Mouse (Mus musculus): ENCODE data around the gene Btg1.

Gene Btg1

GRCm38 (mm10) chr10:96632271-96633144, 15.7 kb downstream of the Btg1 start:
- no peak for DNase-seq

DNA sequence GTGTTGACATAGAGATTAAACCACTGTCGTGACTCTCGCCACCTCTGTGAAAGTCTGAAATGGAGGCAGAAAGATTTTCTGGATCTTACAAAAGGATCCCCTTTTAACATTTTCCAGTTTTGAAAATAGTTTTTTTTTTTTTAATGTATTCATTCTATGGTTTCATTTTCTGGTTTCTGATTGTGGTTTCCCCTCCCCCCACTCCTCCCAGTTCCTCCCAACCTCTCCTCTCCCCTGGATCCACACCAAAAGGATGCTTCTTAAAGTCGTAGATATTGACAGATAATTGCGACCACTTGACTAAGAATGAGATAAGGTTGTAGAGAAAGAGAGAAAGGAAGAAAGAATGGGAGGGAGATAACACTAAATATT, 16.3 kb downstream of the Btg1 start:
- no peak for DNase-seq

DNA sequence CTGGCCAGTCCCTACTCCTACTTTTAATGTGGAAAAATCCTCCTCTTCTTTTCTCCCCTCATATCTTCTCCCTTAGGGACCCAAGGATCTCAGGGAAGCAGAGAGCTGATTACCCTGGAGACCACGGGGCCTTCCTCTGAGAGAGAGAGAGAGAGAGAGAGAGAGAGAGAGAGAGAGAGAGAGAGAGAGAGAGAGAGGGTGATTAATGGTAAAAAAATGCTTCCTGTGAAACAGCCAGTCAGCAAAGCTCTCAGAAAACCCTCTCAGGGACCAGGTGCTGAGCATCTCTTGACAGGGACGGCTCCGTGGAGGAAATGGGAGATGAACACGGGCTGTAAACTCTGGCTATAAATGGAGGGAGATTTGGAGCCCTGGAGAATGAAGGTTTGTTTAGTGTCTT, 18.7 kb downstream of the Btg1 start:
- no peak for DNase-seq

GRCm38 (mm10) chr10:96638477-96638876, 21.7 kb downstream of the Btg1 start:
- no peak for DNase-seq

- no peak for DNase-seq
Measured at GRCm38 (mm10) chr10:96642014-96642413, 25.2 kb downstream of the Btg1 start.

DNA sequence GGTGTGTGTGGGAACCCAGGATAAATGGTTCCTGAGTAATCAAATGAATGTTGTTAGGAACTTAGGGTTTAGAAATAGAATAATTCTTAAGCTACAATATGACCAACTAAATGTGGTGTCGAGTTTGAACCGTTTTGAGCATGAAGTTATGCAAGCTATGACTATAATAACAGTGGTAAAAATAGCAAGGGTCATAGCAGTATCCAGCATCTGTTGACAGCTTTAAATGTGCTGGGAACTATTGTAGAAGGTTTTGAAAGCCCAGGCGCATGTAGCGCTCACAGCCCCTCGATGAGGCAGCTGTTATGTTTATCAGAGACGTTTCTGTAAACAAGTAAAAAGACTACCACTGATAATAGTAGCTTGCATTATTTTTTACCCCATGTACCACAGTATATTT, 25.9 kb downstream of the Btg1 start:
- no peak for DNase-seq

DNA sequence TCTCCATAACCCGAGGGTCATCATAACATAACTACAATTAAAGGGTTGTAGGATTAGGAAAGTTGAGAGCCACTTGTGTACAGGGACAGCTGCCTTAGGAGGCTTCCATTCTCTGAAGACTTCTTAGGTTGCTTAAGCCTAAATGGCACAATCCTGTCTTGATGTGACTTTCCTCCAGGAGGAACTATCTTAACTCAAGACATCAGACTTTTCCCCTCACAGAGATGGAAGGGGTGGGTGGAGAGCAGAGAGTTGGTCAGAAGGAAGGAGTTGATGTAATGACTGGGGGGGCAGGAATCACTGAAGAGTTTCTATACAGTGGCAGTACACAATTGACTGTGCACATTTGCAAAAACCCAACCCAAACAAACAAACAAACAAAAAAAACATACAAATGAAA, 28.4 kb downstream of the Btg1 start:
- no peak for DNase-seq

- DNase-seq: peak; percentile 17
Measured at GRCm38 (mm10) chr10:96646024-96646866, 29.4 kb downstream of the Btg1 start.

DNA sequence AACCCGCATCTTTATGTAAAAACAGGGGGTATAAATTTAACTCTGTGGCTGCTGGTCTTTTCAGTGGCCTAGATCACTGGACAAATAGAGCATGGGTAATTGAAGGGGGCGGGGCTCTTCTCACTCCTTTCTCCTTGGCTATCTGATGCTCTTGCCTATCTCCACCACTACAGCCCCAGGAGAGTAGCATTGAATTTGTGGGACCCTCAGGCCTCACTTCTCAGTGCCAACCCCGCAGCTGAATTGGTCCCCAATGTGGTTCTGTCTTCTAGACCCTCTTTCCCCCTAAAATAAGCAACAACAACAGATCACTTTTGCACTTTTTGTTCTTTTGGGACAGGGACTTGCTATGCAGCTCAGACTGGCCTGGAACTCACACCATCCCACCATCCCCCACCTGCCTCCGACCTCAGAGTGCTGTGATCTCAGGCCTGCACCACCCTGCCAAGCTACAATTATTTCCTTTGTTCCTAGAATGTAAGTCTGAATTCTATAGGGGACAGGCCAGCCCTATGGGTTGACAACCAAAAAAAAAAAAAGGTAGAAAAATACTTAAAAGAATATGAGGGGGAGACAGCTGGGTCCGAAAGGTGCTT, 30.2 kb downstream of the Btg1 start:
- DNase-seq: no peak

DNA sequence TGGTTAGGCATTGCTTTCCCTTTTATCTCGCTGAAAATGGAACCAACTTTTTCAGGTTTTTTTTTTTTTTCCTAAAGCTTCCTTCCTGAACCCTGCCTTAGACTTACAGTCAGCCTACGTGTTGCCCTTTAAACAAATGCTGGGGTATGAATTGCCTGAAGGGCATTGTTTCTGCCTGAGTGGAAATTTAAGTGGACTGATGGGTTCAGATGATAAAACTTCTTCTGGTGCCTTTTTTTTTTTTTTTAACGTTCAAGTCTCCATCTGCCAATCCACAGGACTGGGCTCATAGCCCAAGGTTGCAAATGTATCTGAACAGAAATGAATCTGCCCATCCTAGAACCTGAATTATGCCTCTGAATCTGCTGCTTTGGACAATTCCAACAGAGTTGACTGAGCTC, 31.4 kb downstream of the Btg1 start:
- DNase-seq: no peak

DNA sequence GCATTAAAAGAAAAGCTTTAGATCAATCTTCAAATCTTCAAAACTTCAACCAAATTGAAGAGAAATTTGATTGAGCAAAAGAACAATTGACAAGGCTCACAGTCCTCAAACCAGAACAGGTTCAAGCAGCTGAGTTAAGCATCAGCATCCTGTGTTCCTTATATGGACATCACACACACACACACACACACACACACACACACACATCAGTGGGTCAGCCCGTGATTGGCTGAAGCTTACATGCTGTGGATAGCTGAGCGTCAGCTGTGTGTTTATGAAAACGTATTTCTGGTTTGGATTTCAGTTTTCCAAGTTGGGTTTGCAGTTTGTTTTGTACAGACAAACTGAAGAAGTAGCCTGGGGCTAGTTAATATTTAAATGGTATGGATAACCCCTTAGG, 32.7 kb downstream of the Btg1 start:
- DNase-seq: no peak

- DNase-seq: no peak
Measured at GRCm38 (mm10) chr10:96652372-96652771, 35.6 kb downstream of the Btg1 start.

DNA sequence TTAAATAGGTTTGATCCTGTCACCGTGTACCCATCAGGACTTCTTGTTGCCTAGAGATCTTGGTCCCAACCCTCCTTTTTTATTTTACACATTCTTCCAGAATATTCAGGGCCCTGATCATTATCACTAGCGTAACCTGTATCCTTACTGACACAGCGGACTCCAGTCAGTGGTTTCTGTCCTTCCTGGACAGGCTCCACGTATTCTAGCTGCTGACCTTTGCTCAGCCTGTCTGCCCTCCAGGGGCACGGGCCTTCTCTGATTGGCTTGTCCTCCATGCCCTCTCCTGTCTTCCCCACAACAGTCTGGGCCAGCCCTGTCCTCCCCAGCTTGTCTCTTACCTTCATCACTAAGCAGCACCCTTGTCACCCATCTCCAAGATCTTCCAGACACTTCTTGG, 36.2 kb downstream of the Btg1 start:
- no peak for DNase-seq

- no peak for DNase-seq
Measured at GRCm38 (mm10) chr10:96654079-96654478, 37.3 kb downstream of the Btg1 start.

DNA sequence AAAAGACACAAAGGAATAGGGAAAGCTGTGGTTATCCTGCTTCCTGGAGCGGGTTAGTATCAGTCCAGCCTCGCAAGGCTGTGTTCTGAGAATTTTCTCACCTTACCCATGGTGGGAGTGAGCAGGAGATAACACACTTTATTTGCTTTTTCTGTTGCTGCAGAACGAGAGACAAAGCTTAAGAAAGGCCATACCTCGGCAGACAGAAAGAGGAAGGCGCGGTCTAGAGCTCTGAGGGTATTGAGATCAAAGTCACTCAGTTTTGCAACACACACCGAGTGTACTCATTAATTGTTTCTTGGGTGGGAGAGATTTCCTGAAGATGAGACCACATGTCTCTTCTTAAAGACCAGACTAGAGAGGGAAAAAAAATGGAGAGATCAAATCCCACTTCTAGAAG, 37.8 kb downstream of the Btg1 start:
- no peak for DNase-seq

- DNase-seq: no peak
Measured at GRCm38 (mm10) chr10:96655066-96655465, 38.3 kb downstream of the Btg1 start.

GRCm38 (mm10) chr10:96656176-96656575, 39.4 kb downstream of the Btg1 start:
- no peak for DNase-seq

GRCm38 (mm10) chr10:96658906-96659305, 42.1 kb downstream of the Btg1 start:
- no peak for DNase-seq

DNA sequence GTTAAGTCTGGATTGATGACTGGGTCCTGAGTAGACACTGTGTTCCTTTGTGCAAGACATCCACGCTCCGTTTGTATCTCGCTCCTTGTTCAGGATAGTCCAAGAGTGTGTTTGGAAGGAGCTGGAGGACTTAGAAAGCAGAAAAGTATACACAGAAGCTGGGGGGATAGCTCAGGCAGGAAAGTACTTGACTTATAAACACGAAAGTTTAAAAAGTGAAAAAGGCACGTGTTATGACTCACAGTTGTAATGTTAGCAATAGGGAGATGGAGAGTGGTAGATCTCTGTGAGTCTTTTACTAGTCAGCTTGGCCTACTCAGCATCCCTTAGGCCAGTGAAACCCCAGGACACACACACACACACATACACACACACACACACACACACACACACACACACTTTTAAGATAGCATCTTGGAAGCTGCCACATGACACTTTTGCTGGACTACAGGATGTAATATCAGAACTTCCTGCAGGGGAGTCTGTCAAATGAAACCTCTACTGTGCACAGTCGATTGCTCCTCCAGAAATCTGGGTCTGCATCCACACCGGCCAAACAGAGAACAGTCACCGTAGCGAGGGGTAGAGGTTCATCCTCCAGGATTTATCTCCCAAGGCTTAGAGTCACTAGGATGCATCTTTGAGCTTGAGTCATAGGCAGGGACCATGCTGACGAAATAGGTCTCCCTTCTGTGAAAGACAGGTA, 43.6 kb downstream of the Btg1 start:
- DNase-seq: no peak

- no peak for DNase-seq
Measured at GRCm38 (mm10) chr10:96662976-96663375, 46.2 kb downstream of the Btg1 start.

DNA sequence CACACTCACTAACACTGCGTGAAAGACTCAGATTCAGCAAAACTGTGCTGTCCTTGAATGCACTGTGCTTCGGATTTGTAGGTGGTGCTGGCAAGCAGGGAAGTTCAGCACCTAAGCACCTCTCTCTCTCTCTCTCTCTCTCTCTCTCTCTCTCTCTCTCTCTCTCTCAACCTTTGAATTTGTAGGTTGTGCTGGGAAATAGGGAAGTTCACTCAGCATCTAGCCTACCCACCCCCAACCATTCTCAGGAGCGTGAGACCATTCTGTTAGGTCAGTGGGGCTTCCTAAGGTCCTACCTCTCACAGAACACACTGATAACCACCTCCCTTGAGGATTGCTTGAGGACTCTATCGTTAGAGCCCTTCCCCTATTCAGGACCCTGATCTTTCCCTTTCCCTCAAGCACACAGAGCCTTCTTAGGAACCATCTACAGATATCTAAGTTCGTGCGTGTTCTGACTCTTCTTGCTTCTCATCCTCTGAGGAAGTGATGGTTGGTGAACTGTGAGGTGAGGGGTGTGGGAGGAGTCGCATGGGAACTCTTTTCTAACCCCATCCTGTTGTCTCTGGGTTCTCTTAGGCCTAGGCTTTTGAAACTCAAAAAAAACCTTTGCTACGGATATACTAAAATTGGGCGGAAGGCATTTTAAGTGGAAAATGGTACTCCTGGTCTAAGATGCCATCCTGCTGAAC, 47.1 kb downstream of the Btg1 start:
- no peak for DNase-seq
